Mouse (Mus musculus) forebrain, embryonic 14.5 days (tissue): ENCODE data around the gene Zmynd8. TPM values are rescaled to one million over a fixed set of nuclear protein-coding genes. Genes with fewer than 3 reads are reported as not detected.

ENCODE experiments used
- ATAC-seq: fragments of 200-750 bp; cut with Nextera tagmentation; 2 replicates; pipeline ENCODE4 v1.8.0; 2017; ENCODE audit warnings: mild to moderate bottlenecking, moderate library complexity
- DNase-seq: peaks from one replicate; pipeline ENCODE4 v3.0.0-alpha.2; 2015; ENCODE audit warnings: low spot score
- H3K27ac ChIP-seq: fragments of 300-500 bp; sonication (generic); 2 replicates; pipeline ENCODE4 v1.5.1; 2014; ENCODE audit warnings: low read depth, mild to moderate bottlenecking, control low read depth, low read length, moderate library complexity
- H3K27me3 ChIP-seq: fragments of 300-500 bp; sonication (generic); replicated peaks from 2 replicates; pipeline ENCODE4 v1.6.1; 2014; ENCODE audit warnings: low read length, control low read depth, mixed read lengths; ENCODE audit not compliant: control insufficient read depth, insufficient read depth
- H3K36me3 ChIP-seq: fragments of 300-500 bp; sonication (generic); 2 replicates; pipeline ENCODE4 v1.6.1; 2014; ENCODE audit warnings: low read length, control low read depth; ENCODE audit not compliant: control insufficient read depth, insufficient read depth
- H3K4me1 ChIP-seq: fragments of 300-500 bp; sonication (generic); 2 replicates; pipeline ENCODE4 v1.6.1; 2014; ENCODE audit warnings: antibody characterized with exemption, low read length, control low read depth; ENCODE audit not compliant: control insufficient read depth, insufficient read depth
- H3K4me2 ChIP-seq: fragments of 300-500 bp; sonication (generic); 2 replicates; pipeline ENCODE4 v1.6.1; 2014; ENCODE audit warnings: mild to moderate bottlenecking, control low read depth, low read length
- H3K4me3 ChIP-seq: fragments of 300-500 bp; sonication (generic); 2 replicates; pipeline ENCODE4 v1.5.1; 2014; ENCODE audit warnings: low read depth, low read length, control low read depth
- H3K9ac ChIP-seq: fragments of 300-500 bp; sonication (generic); 2 replicates; pipeline ENCODE4 v1.6.1; 2014; ENCODE audit warnings: mild to moderate bottlenecking, low read length, control low read depth, moderate library complexity
- H3K9me3 ChIP-seq: fragments of 300-500 bp; sonication (generic); replicated peaks from 2 replicates; pipeline ENCODE4 v1.6.1; 2016; ENCODE audit warnings: low read length, control low read depth, mixed read lengths; ENCODE audit not compliant: control insufficient read depth
- WGBS: fragments of 180-500 bp; shearing (Covaris S2); extraction: QIAGEN DNeasy Blood & Tissue Kit; methylation state at CpG from one replicate; pipeline ENCODE4 v1.1.7; 2014; 5-methylcytosine and 5-hydroxymethylcytosine counted together
- polyA plus RNA-seq: library from polyadenylated mRNA; unstranded; fragments of >200 nt; fragmentation: Nextera tagmentation; extraction: Ambion mirVana; gene quantifications from 2 replicates; pipeline ENCODE4 v1.2.1, GENCODE M21; 2014

Gene Zmynd8
- polyA plus RNA-seq, 1 experiment from 2014 or later = 43.3 TPM

DNA sequence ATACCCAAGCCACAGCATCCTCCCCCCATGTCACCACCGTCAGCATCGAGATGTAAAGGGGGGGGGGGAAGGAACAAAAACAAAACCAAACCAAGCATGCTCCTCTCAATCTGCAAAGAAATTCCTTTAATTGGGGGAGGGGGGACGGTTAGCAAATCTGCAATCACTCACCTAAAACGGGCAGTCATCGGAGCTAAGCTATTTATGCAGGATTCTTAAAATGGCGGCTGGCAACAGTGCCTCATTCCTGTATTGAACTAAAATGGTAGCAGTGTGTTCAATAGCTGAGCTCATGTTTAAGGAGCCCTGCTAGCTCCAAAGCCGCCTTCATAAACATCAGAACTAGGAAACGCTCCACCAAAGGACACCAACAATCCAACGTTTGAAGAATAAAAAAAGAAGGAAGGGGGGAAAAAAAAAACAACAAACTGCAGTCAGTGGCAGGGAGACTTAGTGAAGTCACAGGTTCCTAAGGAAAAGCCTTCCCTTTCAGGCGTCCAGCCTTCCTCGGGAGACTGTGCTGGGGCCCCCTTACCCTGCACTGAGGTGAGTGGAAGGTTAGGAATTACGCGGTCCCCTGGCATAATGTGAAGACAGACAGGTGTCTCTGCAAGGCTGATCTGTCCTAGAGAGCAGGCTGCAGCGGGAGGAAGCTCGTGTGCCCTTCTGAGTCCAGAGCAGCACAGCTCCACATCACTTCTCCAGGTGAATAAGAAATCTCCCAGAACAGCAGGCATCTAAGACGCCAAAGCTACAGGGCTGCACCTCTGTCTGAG is 19.2 kb downstream of the Zmynd8 start:
- H3K36me3 ChIP-seq = peaks cover 4% of the 10 kb centered on the region; the same call in 1 of the 2 replicates
- no peak for ATAC-seq
- peak overlapping the region; percentile 100 for H3K27ac ChIP-seq
- peak overlapping the region; percentile 25 for H3K4me3 ChIP-seq
- H3K4me1 ChIP-seq = peaks cover 93% of the 10 kb centered on the region
- H3K27me3 ChIP-seq = no peaks in the 10 kb centered on the region
- H3K9me3 ChIP-seq = no peaks in the 10 kb centered on the region
- H3K4me2 ChIP-seq = peak overlapping the region; percentile 64
- peak; percentile 78 for DNase-seq
- WGBS = 4% methylated on average over 16 of the region's 16 CpGs
- H3K9ac ChIP-seq = peak overlapping the region; percentile 65

DNA sequence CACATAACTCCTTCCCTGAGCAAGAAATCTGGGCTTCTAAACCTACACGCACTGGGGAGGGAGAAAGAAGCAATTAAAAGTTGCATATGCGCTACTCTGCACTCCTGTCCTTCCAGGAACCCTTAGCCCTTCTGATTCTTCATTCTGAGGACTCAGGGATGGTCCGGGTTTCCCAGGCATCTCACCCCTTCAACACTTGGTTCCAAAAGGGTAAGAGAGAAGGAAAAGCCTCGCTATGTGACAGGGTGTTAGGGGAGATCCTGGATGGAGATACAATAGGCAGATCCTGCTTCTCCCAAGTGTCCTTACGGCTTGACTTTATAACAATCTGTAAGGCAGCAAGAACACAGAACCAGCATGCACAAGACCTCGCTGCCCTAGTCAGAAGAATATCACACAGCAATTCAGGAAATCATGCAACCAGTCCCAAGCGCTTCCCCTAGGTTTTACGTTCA is 19.9 kb downstream of the Zmynd8 start:
- H3K4me1 ChIP-seq = peaks cover 92% of the 10 kb centered on the region
- WGBS = 22% methylated on average over 8 of the region's 8 CpGs
- DNase-seq (no peak), ATAC-seq (no peak)
- H3K9me3 ChIP-seq = no peaks in the 10 kb centered on the region
- H3K36me3 ChIP-seq = peaks cover 11% of the 10 kb centered on the region
- peak overlapping the region; percentile 100 for H3K27ac ChIP-seq
- peak overlapping the region; percentile 25 for H3K4me3 ChIP-seq
- H3K27me3 ChIP-seq = no peaks in the 10 kb centered on the region
- H3K4me2 ChIP-seq = peak overlapping the region; percentile 64
- H3K9ac ChIP-seq = peak overlapping the region; percentile 65

DNA sequence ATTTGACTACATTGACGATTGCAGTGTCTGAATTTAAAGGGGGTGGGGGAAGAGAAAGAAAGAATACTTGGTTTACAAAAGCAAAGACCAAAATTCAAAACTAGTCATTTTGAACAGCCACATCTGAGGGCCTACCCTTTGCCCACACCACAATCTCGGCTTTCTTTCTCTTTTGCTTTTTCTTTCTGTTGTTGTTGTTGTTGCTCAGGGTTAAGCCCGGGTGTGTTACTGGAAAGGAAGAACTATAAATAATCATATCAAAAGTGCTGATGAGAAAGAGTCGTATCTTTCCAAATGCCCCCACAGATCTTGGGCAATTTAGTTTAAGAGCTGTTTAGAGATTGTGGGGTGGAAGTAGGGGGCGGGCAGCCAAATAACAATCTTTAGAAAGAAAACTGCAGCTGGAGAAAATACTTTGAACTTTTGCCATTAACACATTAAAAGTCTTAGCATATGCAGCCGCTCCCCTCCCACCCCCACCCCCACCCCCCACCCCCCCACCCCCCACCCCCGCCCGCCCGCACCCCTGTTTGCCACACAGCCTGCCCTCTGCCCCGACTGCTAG is 20.7 kb downstream of the Zmynd8 start:
- Histone ChIP-seq H3K9ac (peak overlapping the region; percentile 55), H3K36me3 (peaks cover 19% of the 10 kb centered on the region), H3K9me3 (no peaks in the 10 kb centered on the region), H3K4me2 (peak overlapping the region; percentile 64), H3K4me3 (peak overlapping the region; percentile 25), H3K27me3 (no peaks in the 10 kb centered on the region), H3K27ac (peak overlapping the region; percentile 10; the same call in 1 of the 2 replicates), H3K4me1 (peaks cover 84% of the 10 kb centered on the region)
- DNase-seq (no peak), ATAC-seq (no peak)
- WGBS = 3% methylated on average over 10 of the region's 10 CpGs

DNA sequence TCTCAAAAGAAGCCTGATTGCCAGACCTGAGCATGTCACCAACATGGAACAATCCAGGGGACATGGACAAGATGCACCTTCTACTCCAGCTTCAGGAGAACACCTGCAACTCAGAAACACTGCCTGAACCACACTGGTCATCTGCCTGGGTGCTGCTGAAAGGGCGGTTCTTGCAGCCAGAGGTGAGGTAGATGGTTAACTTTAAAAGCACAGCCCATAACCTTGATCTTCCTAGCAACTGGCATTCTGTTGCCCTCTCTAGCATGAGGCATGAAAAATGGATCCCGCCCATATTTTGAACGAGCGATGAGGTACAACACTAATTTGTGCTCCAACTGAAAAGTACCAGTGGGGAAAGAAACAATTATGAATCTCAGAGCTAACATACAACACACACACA is 21.6 kb downstream of the Zmynd8 start:
- Histone ChIP-seq H3K4me2 (peak overlapping the region; percentile 46), H3K4me3 (no peak overlapping the region), H3K9ac (peak overlapping the region; percentile 55; the same call in 1 of the 2 replicates), H3K27me3 (no peaks in the 10 kb centered on the region), H3K36me3 (peaks cover 24% of the 10 kb centered on the region), H3K9me3 (no peaks in the 10 kb centered on the region), H3K4me1 (peaks cover 74% of the 10 kb centered on the region), H3K27ac (peak overlapping the region; percentile 16; the same call in 1 of the 2 replicates)
- ATAC-seq (no peak), DNase-seq (no peak)
- 57% methylated on average over 4 of the region's 4 CpGs for WGBS

DNA sequence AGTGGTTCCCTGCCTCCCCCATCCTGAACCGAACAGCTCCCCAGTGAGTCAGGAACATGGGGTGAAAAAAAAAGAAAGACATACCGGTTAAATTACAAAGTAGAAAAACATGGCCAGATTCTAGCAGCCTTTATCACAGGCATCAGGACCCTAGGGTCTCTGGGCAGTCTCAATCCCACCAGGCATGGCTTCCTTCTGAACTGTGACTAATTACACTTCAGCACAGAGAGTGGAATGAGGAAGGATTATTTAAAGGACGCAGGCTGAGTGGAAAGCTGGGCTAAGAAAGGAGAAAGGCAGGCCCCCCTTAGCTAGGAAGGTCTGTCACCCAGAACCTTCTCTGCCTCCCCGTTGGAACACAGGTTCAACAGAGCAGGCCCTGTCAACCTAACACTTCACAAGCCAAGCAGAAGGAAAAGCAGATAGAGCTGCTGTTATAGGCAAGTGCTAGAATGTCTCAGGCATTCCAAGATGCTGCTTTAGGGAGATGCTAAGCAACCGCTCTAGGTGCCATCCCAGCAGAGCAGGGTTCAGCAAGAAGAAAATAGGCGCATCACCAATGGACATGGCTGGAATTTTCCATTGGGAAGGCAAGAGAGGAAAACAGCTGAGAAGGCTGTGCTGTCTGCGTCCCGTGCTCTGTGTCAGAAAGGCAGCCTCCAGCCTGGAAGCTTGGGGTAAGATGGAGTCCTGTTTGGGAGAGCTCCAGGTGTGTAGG is 22.5 kb downstream of the Zmynd8 start:
- DNase-seq = no peak

DNA sequence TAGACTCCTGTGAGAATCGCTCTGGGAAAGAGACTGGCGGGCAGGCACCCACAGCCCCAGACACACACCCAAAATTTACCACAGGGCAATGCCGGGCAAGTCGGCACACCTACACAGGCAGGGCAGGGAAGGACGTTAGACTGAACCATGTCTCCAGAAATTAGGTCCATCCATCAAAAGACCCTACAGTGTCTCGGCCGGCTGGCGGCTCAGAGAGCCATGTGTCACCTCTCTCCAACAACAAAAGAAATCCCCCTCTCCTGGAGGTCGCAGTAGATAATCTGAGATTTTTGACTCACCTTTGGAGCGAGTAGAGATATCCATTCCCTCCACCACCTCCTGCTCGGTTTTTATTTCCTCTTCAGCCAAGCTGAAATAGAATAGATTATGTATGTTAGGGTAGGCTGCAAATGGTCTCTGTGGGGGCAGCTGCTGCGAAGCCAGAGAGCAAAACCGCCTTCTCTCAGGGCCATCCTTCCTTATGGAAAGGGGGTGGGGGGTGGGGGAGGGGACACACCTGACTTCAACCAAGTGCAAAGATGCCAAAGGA is 23.3 kb downstream of the Zmynd8 start:
- ATAC-seq (peak; percentile 4; the same call in 1 of the 2 replicates), DNase-seq (no peak)
- peak overlapping the region; percentile 77 for H3K27ac ChIP-seq
- no peaks in the 10 kb centered on the region for H3K27me3 ChIP-seq
- peaks cover 59% of the 10 kb centered on the region for H3K4me1 ChIP-seq
- H3K4me3 ChIP-seq = no peak overlapping the region; the same call in 1 of the 2 replicates
- H3K9ac ChIP-seq = peak overlapping the region; percentile 57
- 32% methylated on average over 13 of the region's 13 CpGs for WGBS
- H3K4me2 ChIP-seq = peak overlapping the region; percentile 46
- peaks cover 39% of the 10 kb centered on the region for H3K36me3 ChIP-seq
- H3K9me3 ChIP-seq = no peaks in the 10 kb centered on the region

More for the DNA sequence above, 22.5 kb downstream of the Zmynd8 start:
- Histone ChIP-seq H3K4me3 (no peak overlapping the region), H3K4me1 (peaks cover 66% of the 10 kb centered on the region), H3K9me3 (no peaks in the 10 kb centered on the region), H3K27ac (peak overlapping the region; percentile 40; the same call in 1 of the 2 replicates), H3K9ac (peak overlapping the region; percentile 57; the same call in 1 of the 2 replicates), H3K4me2 (peak overlapping the region; percentile 46), H3K27me3 (no peaks in the 10 kb centered on the region), H3K36me3 (peaks cover 30% of the 10 kb centered on the region)
- WGBS = 47% methylated on average over 8 of the region's 8 CpGs
- ATAC-seq = no peak

DNA sequence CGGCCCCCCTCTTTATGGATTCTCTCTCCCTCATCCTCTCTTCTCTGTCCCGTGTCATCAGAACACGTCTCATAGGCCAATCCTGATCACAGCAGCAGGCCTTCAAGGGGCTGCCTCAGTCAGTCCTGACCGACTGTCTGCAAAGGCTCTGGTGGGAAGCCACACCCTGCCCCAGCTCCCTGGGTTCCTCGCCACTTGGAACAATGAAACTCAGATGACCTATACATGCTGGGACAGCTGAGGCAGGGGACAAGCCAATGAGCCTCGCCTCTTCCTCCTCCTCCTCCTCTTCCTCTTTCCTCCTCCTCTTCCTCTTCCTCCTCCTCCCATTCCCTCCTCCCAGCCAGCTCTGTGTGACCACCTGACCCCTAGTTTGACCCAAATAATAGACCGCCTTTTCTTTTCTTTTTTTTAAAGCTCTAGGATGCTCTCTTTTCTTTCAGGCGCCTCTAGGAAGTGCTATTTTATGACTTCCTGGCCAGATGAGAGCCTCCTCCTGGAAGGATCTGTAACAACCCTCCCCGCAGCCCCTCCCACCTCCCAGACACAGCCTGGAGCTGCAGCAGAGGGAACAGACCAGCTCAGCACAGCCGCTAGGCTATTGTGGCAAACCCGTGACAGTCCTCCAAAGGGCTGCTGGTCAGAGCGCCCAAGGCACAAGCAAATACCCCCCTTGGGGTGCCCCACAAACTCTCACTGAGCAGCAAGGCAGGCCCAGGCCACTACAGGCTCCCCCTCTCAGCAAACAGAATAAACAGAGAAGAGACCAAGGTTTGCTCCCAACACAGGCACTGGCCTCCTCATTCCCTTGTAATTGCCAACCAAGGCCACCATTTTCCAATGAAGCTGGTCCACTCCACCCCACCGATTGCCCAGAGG is 24.1 kb downstream of the Zmynd8 start:
- H3K27me3 ChIP-seq = no peaks in the 10 kb centered on the region
- ATAC-seq (peak; percentile 78), DNase-seq (peak; percentile 79)
- peak overlapping the region; percentile 8; the same call in 1 of the 2 replicates for H3K4me3 ChIP-seq
- peak overlapping the region; percentile 46 for H3K4me2 ChIP-seq
- peaks cover 39% of the 10 kb centered on the region for H3K36me3 ChIP-seq
- peak overlapping the region; percentile 77 for H3K27ac ChIP-seq
- 38% methylated on average over 13 of the region's 13 CpGs for WGBS
- peaks cover 51% of the 10 kb centered on the region for H3K4me1 ChIP-seq
- H3K9ac ChIP-seq = peak overlapping the region; percentile 57
- H3K9me3 ChIP-seq = no peaks in the 10 kb centered on the region

DNA sequence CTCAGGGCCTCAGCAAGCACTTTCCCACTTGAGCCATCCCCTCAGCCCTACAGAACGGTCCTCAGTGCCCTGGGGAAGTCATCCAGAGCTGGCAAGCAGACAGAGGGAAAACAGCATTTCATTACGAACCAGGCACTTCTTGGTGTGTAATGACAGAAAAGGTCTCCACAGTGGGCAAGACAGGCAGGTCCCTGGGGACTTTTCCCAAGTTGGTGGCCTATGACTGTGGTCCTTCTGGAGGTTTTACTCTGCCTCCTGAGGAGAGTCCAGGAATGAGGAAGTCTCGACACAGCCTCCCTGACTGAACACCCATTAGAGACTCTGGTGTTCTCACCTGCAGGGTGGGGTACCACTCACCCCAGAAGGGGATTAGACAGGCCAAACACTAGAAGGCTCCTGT is 25.0 kb downstream of the Zmynd8 start:
- Histone ChIP-seq H3K4me1 (peaks cover 45% of the 10 kb centered on the region), H3K27me3 (no peaks in the 10 kb centered on the region), H3K9me3 (no peaks in the 10 kb centered on the region), H3K27ac (no peak overlapping the region), H3K9ac (no peak overlapping the region), H3K4me2 (no peak overlapping the region), H3K36me3 (peaks cover 39% of the 10 kb centered on the region), H3K4me3 (no peak overlapping the region)
- WGBS = 68% methylated on average over 3 of the region's 3 CpGs
- DNase-seq = no peak
- no peak for ATAC-seq
